Mouse (Mus musculus) fat pad, adult 2 months (tissue): ENCODE results near the gene 1700011L22Rik.

Experiments used
- DNase-seq: peaks from one replicate; pipeline ENCODE4 v3.0.0-alpha.2; 2011; ENCODE audit warnings: low read depth, low spot score; ENCODE audit errors: extremely low read depth

Gene 1700011L22Rik

GRCm38 (mm10) chr8:79179678-79180077, 68.7 kb downstream of the 1700011L22Rik start:
- no peak for DNase-seq

- no peak for DNase-seq
Observed at GRCm38 (mm10) chr8:79175991-79176390, 72.4 kb downstream of the 1700011L22Rik start.

GRCm38 (mm10) chr8:79173606-79174005, 74.8 kb downstream of the 1700011L22Rik start:
- DNase-seq, result no peak

GRCm38 (mm10) chr8:79165276-79165675, 83.1 kb downstream of the 1700011L22Rik start:
- no peak for DNase-seq

- no peak for DNase-seq
Observed at GRCm38 (mm10) chr8:79164336-79164735, 84.0 kb downstream of the 1700011L22Rik start.

- DNase-seq, result no peak
Observed at GRCm38 (mm10) chr8:79162533-79163308, 85.6 kb downstream of the 1700011L22Rik start.

GRCm38 (mm10) chr8:79161172-79161778, 87.1 kb downstream of the 1700011L22Rik start:
- DNase-seq, result no peak
